8 mouse cellular contexts compared by ENCODE assay signal in genomic region chr13:59889468-59890117, GRCm38 (mm10).
DNase-seq lines count a peak whose midpoint lies in the region; ATAC-seq lines count a peak whose summit lies in the region.

No protein-coding gene starts in this region.

- H3K9me3 ChIP-seq in intestine, embryonic 16.5 days (ENCODE audit: control insufficient read depth, low read length), result 0 out of 2 replicates have a peak, but pooled peaks cover 2% of the 10 kb centered on the region
- H3K9me3 ChIP-seq in midbrain, embryonic 16.5 days (replicated peaks; ENCODE audit: control insufficient read depth, low read length, poor library complexity, severe bottlenecking), result no peaks in the 10 kb centered on the region

- intact Hi-C loops in left cerebral cortex, postnatal 36 days (cut with DNase I), result loop anchor here (2.0 kb wide), 2 partner anchors 289 to 579 kb away; no protein-coding TSS in a partner anchor

- no peak overlapping the region for H3K4me3 ChIP-seq in intestine, embryonic 16.5 days (ENCODE audit: low read length)
- H3K4me3 ChIP-seq in midbrain, embryonic 16.5 days (ENCODE audit: low read depth, low read length), result no peak overlapping the region

- H3K36me3 ChIP-seq in intestine, embryonic 16.5 days (ENCODE audit: control insufficient read depth, insufficient read depth, low read length), result no peaks in the 10 kb centered on the region
- no peaks in the 10 kb centered on the region for H3K36me3 ChIP-seq in midbrain, embryonic 16.5 days (ENCODE audit: control insufficient read depth, insufficient read depth, low read length)

- H3K9ac ChIP-seq in intestine, embryonic 16.5 days (ENCODE audit: low read depth, low read length), result no peak overlapping the region
- no peak overlapping the region for H3K9ac ChIP-seq in midbrain, embryonic 16.5 days (ENCODE audit: low read depth, low read length)

- peaks cover 16% of the 10 kb centered on the region; the same call in 1 of the 2 replicates for H3K4me1 ChIP-seq in intestine, embryonic 16.5 days (ENCODE audit: control insufficient read depth, insufficient read depth, low read length)
- peaks cover 4% of the 10 kb centered on the region; the same call in 1 of the 2 replicates for H3K4me1 ChIP-seq in midbrain, embryonic 16.5 days (ENCODE audit: control insufficient read depth, insufficient read depth, low read length)

- no peak overlapping the region for H3K27ac ChIP-seq in intestine, embryonic 16.5 days (ENCODE audit: low read length)
- H3K27ac ChIP-seq in midbrain, embryonic 16.5 days (ENCODE audit: low read length), result no peak overlapping the region

- WGBS in intestine, embryonic 16.5 days, result 23% methylated on average over 10 of the region's 10 CpGs
- 19% methylated on average over 10 of the region's 10 CpGs for WGBS in midbrain, embryonic 16.5 days

- DNase-seq in cerebellum, adult 9-11 months, result peak; percentile 2
- no peak for DNase-seq in cerebellum, adult 11-12 months
- peak; percentile 66 for DNase-seq in brain, embryonic 18.5 days (ENCODE audit: low read depth, low spot score)
- peak; percentile 48 to 53 for DNase-seq in frontal cortex, postnatal 10 days (ENCODE audit: low spot score in 2 of 2)
- peak; percentile 16 to 34 for DNase-seq in left cerebral cortex, postnatal 36 days (ENCODE audit: low spot score in 2 of 2)
- DNase-seq in yolk sac, embryonic 10.5 days (ENCODE audit: low spot score), result peak; percentile 34

- H3K4me2 ChIP-seq in intestine, embryonic 16.5 days (ENCODE audit: low read depth, low read length), result no peak overlapping the region
- 0 out of 2 replicates have a peak overlapping the region, but pooled peaks have one; percentile 7 for H3K4me2 ChIP-seq in midbrain, embryonic 16.5 days (ENCODE audit: low read length)

- ATAC-seq in intestine, embryonic 16.5 days, result peak; percentile 45; the same call in 1 of the 2 replicates
- peak; percentile 88 for ATAC-seq in midbrain, embryonic 16.5 days

- no peaks in the 10 kb centered on the region for H3K27me3 ChIP-seq in intestine, embryonic 16.5 days (replicated peaks; ENCODE audit: control insufficient read depth, insufficient read depth, low read length)
- 0 out of 2 replicates have a peak, but pooled peaks cover 2% of the 10 kb centered on the region for H3K27me3 ChIP-seq in midbrain, embryonic 16.5 days (ENCODE audit: control insufficient read depth, insufficient read depth, low read depth, low read length)
